Mouse (Mus musculus) embryo, embryonic 10.5 days (tissue): Measurements from ENCODE around the gene Jph4.
A peak's percentile ranks its signal among the peaks of the same experiment; 100 is the strongest.

ENCODE experiments used
- DNase-seq: peaks from one replicate; pipeline ENCODE4 v3.0.0-alpha.2; 2015; ENCODE audit warnings: low spot score

The Jph4 gene

GRCm38 (mm10) chr14:55115846-55116245, 889 bp downstream of the Jph4 start:
- DNase-seq, result no peak

- peak; percentile 62 for DNase-seq
Observed at GRCm38 (mm10) chr14:55114759-55115701, 1.7 kb downstream of the Jph4 start.

- DNase-seq, result no peak
Observed at GRCm38 (mm10) chr14:55113975-55114645, 2.6 kb downstream of the Jph4 start.

DNA sequence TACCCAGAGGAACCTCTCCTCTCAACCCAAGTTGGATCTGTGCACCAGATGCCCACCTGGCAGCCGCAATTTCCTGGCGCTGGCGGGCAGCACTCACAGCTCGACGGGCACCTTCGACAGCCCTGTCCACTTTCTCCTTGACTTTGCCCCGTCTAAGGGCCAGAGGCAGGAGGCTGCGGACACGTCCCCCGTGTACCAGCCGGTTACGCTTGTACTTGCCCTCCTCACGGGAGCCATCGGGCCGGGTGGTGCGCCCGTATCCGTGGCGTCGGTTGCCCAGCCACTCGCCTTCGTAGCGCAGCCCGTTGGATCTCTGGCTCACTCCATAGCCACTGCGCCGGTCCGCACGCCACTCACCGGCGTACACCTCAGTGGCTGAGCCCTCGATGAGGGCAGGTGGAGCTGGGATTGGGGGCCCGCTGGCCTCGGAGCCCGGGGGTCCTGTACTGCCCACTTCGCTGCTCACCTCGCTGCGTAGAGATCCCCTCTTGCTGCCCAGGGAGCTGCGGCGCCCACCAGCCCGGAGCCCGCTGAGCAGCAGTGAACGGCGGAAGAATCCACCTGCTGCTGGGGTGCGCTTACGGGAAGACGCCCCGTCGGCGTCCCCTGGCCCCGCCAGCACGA, 3.3 kb downstream of the Jph4 start:
- DNase-seq, result no peak

- no peak for DNase-seq
Observed at GRCm38 (mm10) chr14:55111720-55112119, 5.0 kb downstream of the Jph4 start.

DNA sequence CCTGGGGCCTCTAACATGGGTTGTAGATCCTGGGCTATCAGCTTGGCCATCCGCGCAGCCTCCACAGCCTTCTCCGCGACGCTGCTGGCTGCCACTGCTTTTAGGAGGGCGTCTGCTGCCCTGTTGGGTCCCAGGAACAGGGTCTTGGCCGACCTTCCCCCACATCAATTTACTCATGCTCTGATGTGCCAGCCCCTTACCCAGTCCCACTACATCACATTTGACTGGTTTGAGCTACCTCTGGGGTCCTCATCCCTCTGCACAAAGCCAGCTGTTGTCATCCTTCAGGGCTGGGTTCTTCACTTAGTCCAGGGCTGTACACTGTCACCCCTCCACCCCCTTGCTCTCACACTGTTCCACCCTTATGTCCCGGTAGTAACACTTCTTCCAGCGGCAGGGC, 6.7 kb downstream of the Jph4 start:
- DNase-seq, result no peak

GRCm38 (mm10) chr14:55109048-55109873, 7.5 kb downstream of the Jph4 start:
- peak; percentile 28 for DNase-seq

GRCm38 (mm10) chr14:55108202-55108870, 8.4 kb downstream of the Jph4 start:
- DNase-seq, result peak; percentile 49

GRCm38 (mm10) chr14:55106990-55107389, 9.7 kb downstream of the Jph4 start:
- no peak for DNase-seq

DNA sequence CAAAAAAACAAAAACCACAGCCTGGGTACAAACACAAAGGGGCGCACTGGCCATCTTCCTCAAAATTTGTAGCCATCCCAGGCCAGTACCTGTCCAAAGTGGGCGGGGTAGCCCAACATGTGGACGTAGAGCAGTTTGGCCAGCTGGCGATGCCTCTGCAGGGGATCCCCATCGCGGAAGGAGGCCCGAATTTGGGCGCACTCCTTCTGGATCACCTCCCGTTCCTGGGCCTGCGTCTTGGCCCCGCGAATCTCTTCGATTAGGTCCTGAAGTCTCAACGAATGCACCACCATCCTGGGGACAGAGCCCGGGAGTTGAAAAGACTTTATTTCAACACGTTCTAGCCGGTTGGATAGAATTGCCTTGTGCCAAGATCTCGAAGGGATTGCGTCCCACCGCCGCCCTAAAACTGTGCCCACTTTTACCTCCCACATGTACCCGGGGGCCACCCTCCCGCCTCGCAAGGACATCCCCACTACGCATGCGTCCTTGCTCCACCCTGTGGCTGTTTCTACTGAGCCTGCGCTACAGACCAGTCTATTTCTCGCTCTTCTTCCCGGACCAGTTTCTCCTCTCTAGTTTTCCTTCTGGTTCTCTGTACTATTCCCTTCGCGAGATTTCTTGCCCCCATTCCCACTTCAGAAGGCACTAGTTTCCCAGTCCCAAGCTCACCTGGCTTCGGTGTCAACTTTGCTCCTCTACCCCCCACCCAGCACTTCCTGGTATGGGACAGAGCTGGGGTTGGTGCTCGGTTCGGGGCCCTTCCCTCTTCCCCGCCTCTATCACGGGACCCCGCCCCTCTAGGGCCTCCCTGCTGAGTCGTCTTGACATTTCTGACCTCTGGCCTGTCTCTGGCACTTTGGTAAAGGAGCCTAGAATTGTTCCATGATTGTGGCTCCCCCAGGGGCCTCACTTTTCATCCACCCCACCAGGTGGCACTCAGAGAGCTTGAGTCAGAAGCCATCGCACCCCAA, 10.6 kb downstream of the Jph4 start, which contains the start of gene Ap1g2:
Gene Ap1g2 (minus strand): TSS at position 758 of the 974 bp plus-strand sequence.
- DNase-seq, result peak; percentile 87

DNA sequence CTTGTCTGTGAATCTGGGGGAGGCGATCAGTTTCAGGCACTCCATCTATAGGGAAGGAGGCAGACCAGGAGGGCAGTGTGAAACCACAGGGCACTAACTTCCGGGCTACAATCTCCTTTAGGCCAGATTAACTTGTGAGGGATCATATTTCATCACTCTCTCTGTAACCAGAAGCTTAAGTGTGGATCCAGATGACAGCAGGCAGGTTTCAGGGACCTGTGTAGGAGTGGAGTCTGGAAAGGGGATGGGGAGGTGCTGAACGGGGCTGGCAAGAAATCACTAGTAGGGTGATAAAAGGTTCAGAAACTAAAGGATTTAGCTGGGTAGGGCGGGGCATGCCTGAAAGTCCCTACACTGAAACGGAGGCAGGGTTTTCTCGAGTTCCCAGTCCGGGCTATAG, 11.3 kb downstream of the Jph4 start:
- peak; percentile 45 for DNase-seq

DNA sequence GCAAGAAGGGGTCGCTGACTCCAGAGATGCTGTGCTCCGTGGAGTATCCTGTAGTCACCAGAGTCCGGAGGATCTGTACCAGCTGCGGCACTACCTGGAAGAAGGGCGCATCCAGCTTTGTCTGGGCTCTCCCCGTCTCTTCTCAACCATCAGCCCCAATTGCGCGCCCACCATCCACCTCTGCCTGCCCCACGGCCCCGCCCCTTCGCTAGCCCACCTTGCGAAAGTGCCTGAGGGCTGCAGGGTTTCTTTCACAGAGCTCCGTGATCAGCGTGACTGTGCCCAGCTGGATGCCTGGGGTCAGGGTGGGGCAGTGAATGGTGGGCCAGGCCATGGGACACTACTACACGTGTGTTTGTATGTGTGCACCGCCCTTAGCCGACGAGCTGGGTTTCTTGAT, 12.4 kb downstream of the Jph4 start:
- no peak for DNase-seq

DNA sequence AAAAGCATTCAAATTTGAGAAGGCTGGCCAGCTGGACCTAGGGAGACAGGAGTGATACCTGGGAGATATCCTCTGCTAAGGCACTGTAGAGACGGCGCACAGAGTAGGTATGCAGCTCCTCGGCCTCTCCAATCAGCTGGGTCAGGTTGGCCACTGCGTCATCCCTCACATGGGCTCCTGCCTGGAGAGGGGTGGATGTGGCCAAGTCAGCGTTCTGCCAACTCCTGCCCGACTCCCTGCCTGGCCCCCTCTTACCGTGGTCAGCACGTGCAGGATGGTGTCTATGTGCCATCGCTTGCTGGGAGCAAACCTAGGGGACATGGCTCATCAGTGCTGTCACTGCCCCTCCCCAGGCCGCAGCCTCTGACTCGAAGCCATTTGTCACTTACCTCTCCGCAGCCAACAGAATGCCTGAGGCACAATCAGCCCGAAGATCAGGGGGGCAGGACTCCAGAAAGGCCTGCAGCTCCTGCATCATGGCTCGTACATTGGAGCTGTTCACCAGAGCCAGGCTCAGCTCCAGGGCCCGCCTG, 14.4 kb downstream of the Jph4 start:
- no peak for DNase-seq

GRCm38 (mm10) chr14:55101592-55101991, 15.1 kb downstream of the Jph4 start:
- peak; percentile 82 for DNase-seq

GRCm38 (mm10) chr14:55098067-55098466, 18.7 kb downstream of the Jph4 start:
- peak; percentile 68 for DNase-seq

DNA sequence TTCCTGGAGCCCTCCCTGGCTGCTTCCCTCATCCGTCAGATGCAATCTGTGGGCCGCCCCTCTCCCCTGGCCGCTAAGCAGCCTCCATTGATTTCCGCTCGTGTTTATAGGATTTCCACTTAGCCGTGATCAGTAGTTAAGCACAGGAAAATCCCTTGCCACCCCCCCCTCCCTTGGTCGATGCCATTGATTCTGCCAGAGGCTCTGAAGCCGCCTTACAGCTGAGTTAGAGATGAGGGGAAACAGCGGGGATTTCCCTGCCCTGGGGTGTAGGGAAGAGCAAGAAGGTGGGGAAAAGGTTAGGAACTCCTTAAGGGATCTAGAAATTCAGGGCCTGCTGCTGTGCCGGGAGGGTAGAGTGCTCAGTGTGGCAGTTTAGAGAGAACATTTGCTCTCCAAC, 19.1 kb downstream of the Jph4 start:
- DNase-seq, result no peak

DNA sequence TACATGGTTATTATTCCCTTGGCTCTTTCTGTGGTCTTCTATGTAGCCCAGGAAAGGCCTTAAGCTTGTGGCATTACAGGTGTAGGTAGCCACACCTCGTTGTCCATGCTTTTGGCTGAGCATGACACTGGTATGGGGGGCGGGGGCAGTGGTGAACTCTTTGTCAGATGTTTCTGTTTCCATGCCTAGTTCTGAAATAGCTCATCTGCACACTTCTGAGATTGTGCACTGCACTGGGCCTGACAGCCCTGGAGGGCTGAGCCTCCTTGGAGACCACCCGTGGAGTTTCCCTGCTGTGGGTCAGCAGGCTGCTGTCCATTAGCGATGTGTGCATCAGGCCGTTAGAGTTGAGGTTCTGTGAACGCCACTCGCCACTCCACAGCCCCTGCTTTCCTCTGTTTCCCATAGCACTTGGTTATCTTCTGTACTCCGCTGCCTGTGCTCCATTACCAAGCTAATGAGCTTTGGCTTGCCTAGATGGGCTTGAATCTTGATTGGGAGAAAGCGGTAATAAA, 20.1 kb downstream of the Jph4 start:
- DNase-seq, result no peak

GRCm38 (mm10) chr14:55095671-55096070, 21.1 kb downstream of the Jph4 start:
- DNase-seq, result no peak

GRCm38 (mm10) chr14:55095263-55095662, 21.5 kb downstream of the Jph4 start:
- DNase-seq, result no peak
